19 mouse cellular contexts compared by ENCODE assay signal in the genomic region with DNA sequence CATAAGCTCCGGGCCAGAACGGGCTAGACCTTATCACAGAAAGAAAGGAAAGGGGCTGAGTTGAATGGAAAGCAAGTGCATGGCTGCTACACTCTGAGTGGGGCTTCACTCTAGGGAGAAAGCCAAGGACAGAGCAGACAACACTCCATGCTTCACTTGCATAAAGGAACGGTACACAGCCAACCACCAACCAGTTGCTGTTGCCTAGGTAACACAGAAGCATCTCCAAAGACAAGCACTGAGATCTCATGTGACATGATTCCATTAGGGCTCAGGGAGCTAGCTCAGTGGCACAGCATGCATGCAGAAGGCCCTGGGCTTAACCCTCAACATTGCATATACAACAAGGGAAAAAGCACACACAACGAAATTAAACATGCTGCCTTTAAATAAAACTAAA. TPM values are rescaled to one million over a fixed set of nuclear protein-coding genes. Genes with fewer than 3 reads are reported as not detected.
A peak's percentile ranks its signal among the peaks of the same experiment; 100 is the strongest.
DNase-seq lines count a peak whose midpoint lies in the region; ATAC-seq lines count a peak whose summit lies in the region.
"Had no signal": no experiment of that assay in that cellular context is flagged by ENCODE, and none has a peak within 500 bp of the region (broad histone marks: within the 10 kb centered on the region; RNA-seq: fewer than 3 reads in every experiment).

No protein-coding gene starts in this region.

- H3K27ac ChIP-seq in forebrain, embryonic 14.5 days (ENCODE audit: low read depth, low read length), result no peak overlapping the region
- no peak overlapping the region for H3K27ac ChIP-seq in hindbrain, embryonic 16.5 days (ENCODE audit: low read depth, low read length)
- no peak overlapping the region for H3K27ac ChIP-seq in midbrain, embryonic 16.5 days (ENCODE audit: low read length)
- H3K27ac ChIP-seq in kidney, embryonic 16.5 days (ENCODE audit: low read length), result no peak overlapping the region
- H3K27ac ChIP-seq: heart, embryonic 13.5 days; limb, embryonic 12.5 days; liver, embryonic 14.5 days; stomach, embryonic 15.5 days had no signal

- 40% methylated on average over 4 of the region's 4 CpGs for WGBS in forebrain, embryonic 14.5 days
- WGBS in hindbrain, embryonic 16.5 days, result 33% methylated on average over 4 of the region's 4 CpGs
- 26% methylated on average over 4 of the region's 4 CpGs for WGBS in midbrain, embryonic 16.5 days
- WGBS in kidney, embryonic 16.5 days, result 78% methylated on average over 4 of the region's 4 CpGs

- 0 out of 2 replicates have a peak, but pooled peaks have one; percentile 29 for ATAC-seq in forebrain, embryonic 14.5 days
- peak; percentile 86 for ATAC-seq in hindbrain, embryonic 16.5 days
- peak; percentile 76; the same call in 1 of the 2 replicates for ATAC-seq in midbrain, embryonic 16.5 days
- ATAC-seq in erythroid progenitor cell, adult 5-6 weeks (replicated peaks; ENCODE audit: low FRiP score, poor library complexity, severe bottlenecking), result no peak
- ATAC-seq in kidney, embryonic 16.5 days (ENCODE audit: low FRiP score, low TSS enrichment), result no peak
- ATAC-seq: CD4-positive, CD25-positive, alpha-beta regulatory T cell, adult 4 months had no signal

- H3K4me3 ChIP-seq in forebrain, embryonic 14.5 days (ENCODE audit: low read depth, low read length), result no peak overlapping the region
- no peak overlapping the region for H3K4me3 ChIP-seq in hindbrain, embryonic 16.5 days (ENCODE audit: low read length)
- H3K4me3 ChIP-seq in midbrain, embryonic 16.5 days (ENCODE audit: low read depth, low read length), result no peak overlapping the region
- no peak overlapping the region for H3K4me3 ChIP-seq in kidney, embryonic 16.5 days (ENCODE audit: low read length)
- H3K4me3 ChIP-seq: heart, embryonic 13.5 days; limb, embryonic 12.5 days; megakaryocyte, embryonic 14.5 days; stomach, embryonic 15.5 days had no signal

- H3K4me2 ChIP-seq in forebrain, embryonic 14.5 days (ENCODE audit: low read length), result no peak overlapping the region
- H3K4me2 ChIP-seq in hindbrain, embryonic 16.5 days (ENCODE audit: low read length), result no peak overlapping the region
- H3K4me2 ChIP-seq in midbrain, embryonic 16.5 days (ENCODE audit: low read length), result no peak overlapping the region
- no peak overlapping the region for H3K4me2 ChIP-seq in kidney, embryonic 16.5 days (replicated peaks; ENCODE audit: low read depth, low read length)
- H3K4me2 ChIP-seq: heart, embryonic 13.5 days; limb, embryonic 12.5 days; stomach, embryonic 15.5 days had no signal

- H3K4me1 ChIP-seq in forebrain, embryonic 14.5 days (ENCODE audit: control insufficient read depth, insufficient read depth, low read length), result no peaks in the 10 kb centered on the region
- no peaks in the 10 kb centered on the region for H3K4me1 ChIP-seq in hindbrain, embryonic 16.5 days (ENCODE audit: control insufficient read depth, insufficient read depth, low read depth, low read length)
- no peaks in the 10 kb centered on the region for H3K4me1 ChIP-seq in midbrain, embryonic 16.5 days (ENCODE audit: control insufficient read depth, insufficient read depth, low read length)
- H3K4me1 ChIP-seq in kidney, embryonic 16.5 days (ENCODE audit: insufficient read depth, low read length), result no peaks in the 10 kb centered on the region
- H3K4me1 ChIP-seq: heart, embryonic 13.5 days; limb, embryonic 12.5 days; stomach, embryonic 15.5 days had no signal

- H3K9ac ChIP-seq in forebrain, embryonic 14.5 days (ENCODE audit: low read length), result no peak overlapping the region
- H3K9ac ChIP-seq in hindbrain, embryonic 16.5 days (ENCODE audit: low read depth, low read length), result no peak overlapping the region
- H3K9ac ChIP-seq in midbrain, embryonic 16.5 days (ENCODE audit: low read depth, low read length), result no peak overlapping the region
- H3K9ac ChIP-seq in kidney, embryonic 16.5 days (replicated peaks; ENCODE audit: low read length), result no peak overlapping the region
- H3K9ac ChIP-seq: heart, embryonic 13.5 days; limb, embryonic 12.5 days; liver, embryonic 14.5 days; stomach, embryonic 15.5 days had no signal

- H3K36me3 ChIP-seq in forebrain, embryonic 14.5 days (ENCODE audit: control insufficient read depth, insufficient read depth, low read length), result peaks cover 50% of the 10 kb centered on the region
- peaks cover 52% of the 10 kb centered on the region for H3K36me3 ChIP-seq in hindbrain, embryonic 16.5 days (ENCODE audit: control insufficient read depth, insufficient read depth, low read length)
- H3K36me3 ChIP-seq in midbrain, embryonic 16.5 days (ENCODE audit: control insufficient read depth, insufficient read depth, low read length), result peaks cover 41% of the 10 kb centered on the region
- peaks cover 64% of the 10 kb centered on the region for H3K36me3 ChIP-seq in kidney, embryonic 16.5 days (ENCODE audit: insufficient read depth, low read length)

- peaks cover 19% of the 10 kb centered on the region for H3K9me3 ChIP-seq in forebrain, embryonic 14.5 days (replicated peaks; ENCODE audit: control insufficient read depth, low read length)
- peaks cover 23% of the 10 kb centered on the region for H3K9me3 ChIP-seq in hindbrain, embryonic 16.5 days (ENCODE audit: control insufficient read depth, low read length)
- H3K9me3 ChIP-seq in midbrain, embryonic 16.5 days (replicated peaks; ENCODE audit: control insufficient read depth, low read length, poor library complexity, severe bottlenecking), result peaks cover 12% of the 10 kb centered on the region
- peaks cover 29% of the 10 kb centered on the region for H3K9me3 ChIP-seq in kidney, embryonic 16.5 days (ENCODE audit: low read length)
- H3K9me3 ChIP-seq: stomach, embryonic 15.5 days had no signal

- peak; percentile 18 for DNase-seq in brain, embryonic 18.5 days (ENCODE audit: low read depth, low spot score)
- DNase-seq in forebrain, embryonic 14.5 days (ENCODE audit: low spot score), result peak; percentile 47
- DNase-seq in layer of hippocampus, adult 9-11 months, result no peak
- DNase-seq: adrenal gland, adult 8-10 months; cerebellum, postnatal 25 days; gastrocnemius, postnatal 36 days; kidney, adult 18-20 months; lung, postnatal 10 days had no signal

- no peaks in the 10 kb centered on the region for H3K27me3 ChIP-seq in forebrain, embryonic 14.5 days (replicated peaks; ENCODE audit: control insufficient read depth, insufficient read depth, low read length)
- no peaks in the 10 kb centered on the region for H3K27me3 ChIP-seq in hindbrain, embryonic 16.5 days (replicated peaks; ENCODE audit: control insufficient read depth, insufficient read depth, low read length)
- no peaks in the 10 kb centered on the region for H3K27me3 ChIP-seq in midbrain, embryonic 16.5 days (ENCODE audit: control insufficient read depth, insufficient read depth, low read depth, low read length)
- no peaks in the 10 kb centered on the region for H3K27me3 ChIP-seq in kidney, embryonic 16.5 days (ENCODE audit: insufficient read depth, low read length)
- H3K27me3 ChIP-seq: heart, embryonic 13.5 days; limb, embryonic 12.5 days; megakaryocyte, embryonic 14.5 days; stomach, embryonic 15.5 days had no signal

RNA-seq across cellular contexts. Expression of a gene that starts 40.8 kb away (rescaled TPM):
- 21.2 and 24.0 TPM in 2 replicates for polyA plus RNA-seq in forebrain, embryonic 14.5 days (2014; fragmentation: Nextera tagmentation; extraction: Ambion mirVana)
- 17.5 and 20.8 TPM in 2 replicates for polyA plus RNA-seq in hindbrain, embryonic 16.5 days (2015; fragmentation: Nextera tagmentation; extraction: Ambion mirVana)
- polyA plus RNA-seq in midbrain, embryonic 16.5 days (2015; fragmentation: Nextera tagmentation; extraction: Ambion mirVana), result 20.8 and 22.8 TPM in 2 replicates
- 1.1 and 2.9 TPM in 2 replicates for total RNA-seq in erythroid progenitor cell, adult 5-6 weeks (2015; ENCODE audit: low replicate concordance)
- total RNA-seq in erythroid progenitor cell, adult 5-6 weeks (2017; ENCODE audit: low replicate concordance), result 2.4 and 3.0 TPM in 2 replicates
- 19.6 and 19.9 TPM in 2 replicates for polyA plus RNA-seq in kidney, embryonic 16.5 days (2015; fragmentation: Nextera tagmentation; extraction: Ambion mirVana)

RNA-seq across cellular contexts. Expression of a gene that starts 56.5 kb away (rescaled TPM):
- polyA plus RNA-seq in forebrain, embryonic 14.5 days (2014; fragmentation: Nextera tagmentation; extraction: Ambion mirVana), result 1.2 and 1.6 TPM in 2 replicates
- 3.3 and 3.9 TPM in 2 replicates for polyA plus RNA-seq in hindbrain, embryonic 16.5 days (2015; fragmentation: Nextera tagmentation; extraction: Ambion mirVana)
- 1.3 and 2.1 TPM in 2 replicates for polyA plus RNA-seq in midbrain, embryonic 16.5 days (2015; fragmentation: Nextera tagmentation; extraction: Ambion mirVana)
- total RNA-seq in erythroid progenitor cell, adult 5-6 weeks (2015; ENCODE audit: low replicate concordance), result not detected in 2 replicates
- total RNA-seq in erythroid progenitor cell, adult 5-6 weeks (2017; ENCODE audit: low replicate concordance), result not detected in 2 replicates
- polyA plus RNA-seq in kidney, embryonic 16.5 days (2015; fragmentation: Nextera tagmentation; extraction: Ambion mirVana), result 16.3 TPM in 2 replicates
- total RNA-seq: hematopoietic stem cell, adult 5-6 weeks had no signal

Comparison
In these comparisons a context has a peak if more than half of its experiments do, and no peak if none do; other contexts are left out.
1. ATAC-seq: peak in forebrain, embryonic 14.5 days (single experiment), hindbrain, embryonic 16.5 days (single experiment) and midbrain, embryonic 16.5 days (single experiment); none in erythroid progenitor cell, adult 5-6 weeks (single experiment) and kidney, embryonic 16.5 days (single experiment).